Mouse (Mus musculus) MEL (cell line): ENCODE measurements around the gene Mmp28. TPM values are rescaled to one million over a fixed set of nuclear protein-coding genes. Genes with fewer than 3 reads are reported as not detected.

Source experiments
- DNase-seq: peaks from one replicate; pipeline ENCODE4 v3.0.0; 2011; ENCODE audit warnings: low read depth, low spot score
- H3K27ac ChIP-seq: 2 replicates; pipeline ENCODE4 v1.5.1; 2012; ENCODE audit warnings: low read depth, mild to moderate bottlenecking, control low read depth, low read length, moderate library complexity; ENCODE audit not compliant: control insufficient read depth
- H3K27me3 ChIP-seq, 2 experiments: fragments of 150-350 bp in 1 of 2; sonication (generic) in 1 of 2; 2 replicates each; pipeline ENCODE4 v1.6.1; 2012; ENCODE audit warnings: low read length in 2 of 2, mild to moderate bottlenecking in 2 of 2, improper control_type of control experiment in 1 of 2, moderate library complexity in 1 of 2; ENCODE audit not compliant: insufficient read depth in 2 of 2, control insufficient read depth in 1 of 2
- H3K36me3 ChIP-seq, 2 experiments: 2 replicates each; pipeline ENCODE4 v1.6.1; 2012 to 2014; ENCODE audit warnings: low read length in 2 of 2, improper control_type of control experiment in 1 of 2, inconsistent platforms in 1 of 2, mild to moderate bottlenecking in 1 of 2; ENCODE audit not compliant: insufficient read depth in 2 of 2, control insufficient read depth in 1 of 2
- H3K4me1 ChIP-seq, 2 experiments: fragments of 150-350 bp in 1 of 2; sonication (generic) in 1 of 2; 2 replicates each; pipeline ENCODE4 v1.6.1; 2012; ENCODE audit warnings: low read length in 2 of 2, improper control_type of control experiment in 1 of 2, mild to moderate bottlenecking in 1 of 2; ENCODE audit not compliant: insufficient read depth in 2 of 2, control insufficient read depth in 1 of 2
- H3K4me3 ChIP-seq, 2 experiments: fragments of 150-350 bp in 1 of 2; sonication (generic) in 1 of 2; 2 replicates each; pipeline ENCODE4 v1.5.1; 2012; ENCODE audit warnings: low read depth in 2 of 2, low read length in 2 of 2, mild to moderate bottlenecking in 2 of 2, moderate library complexity in 2 of 2, control low read depth in 1 of 2, improper control_type of control experiment in 1 of 2; ENCODE audit not compliant: control insufficient read depth in 1 of 2, insufficient read depth in 1 of 2
- H3K79me2 ChIP-seq: 2 replicates; pipeline ENCODE4 v1.6.1; 2012; ENCODE audit warnings: mild to moderate bottlenecking, low read length, moderate library complexity; ENCODE audit not compliant: control insufficient read depth, poor library complexity, insufficient read depth
- H3K9ac ChIP-seq: 2 replicates; pipeline ENCODE4 v1.6.1; 2012; ENCODE audit warnings: low read depth, mild to moderate bottlenecking, control low read depth, low read length, moderate library complexity; ENCODE audit not compliant: control insufficient read depth, poor library complexity, severe bottlenecking
- H3K9me3 ChIP-seq: fragments of 150-350 bp; sonication (generic); replicated peaks from 2 replicates; pipeline ENCODE4 v1.6.1; 2012; ENCODE audit warnings: mild to moderate bottlenecking, low read length, improper control_type of control experiment, moderate library complexity; ENCODE audit not compliant: insufficient read depth
- CTCF ChIP-seq, 3 experiments: IDR thresholded peaks in 2 of 3; conservative IDR thresholded peaks in 1 of 3; 2 replicates each; pipeline ENCODE4 v1.5.1; 2011 to 2012; ENCODE audit warnings: low read length in 3 of 3, low read depth in 2 of 3, mild to moderate bottlenecking in 2 of 3, improper control_type of control experiment in 1 of 3, inconsistent platforms in 1 of 3, mixed read lengths in 1 of 3, moderate library complexity in 1 of 3; ENCODE audit not compliant: control insufficient read depth in 1 of 3, insufficient read depth in 1 of 3, poor library complexity in 1 of 3, severe bottlenecking in 1 of 3
- E2F4 ChIP-seq: IDR thresholded peaks from 2 replicates; pipeline ENCODE4 v1.6.1; 2011; ENCODE audit warnings: low read depth, low read length, improper control_type of control experiment, borderline replicate concordance
- ETS1 ChIP-seq: IDR thresholded peaks from 2 replicates; pipeline ENCODE4 v1.6.1; 2012; ENCODE audit warnings: low read depth, mild to moderate bottlenecking, inconsistent platforms, low read length, improper control_type of control experiment, moderate library complexity
- GABPA ChIP-seq: IDR thresholded peaks from 2 replicates; pipeline ENCODE4 v1.6.1; 2012; ENCODE audit warnings: low read depth, mild to moderate bottlenecking, inconsistent platforms, low read length, improper control_type of control experiment, moderate library complexity
- HCFC1 ChIP-seq: IDR thresholded peaks from 2 replicates; pipeline ENCODE4 v1.6.1; 2012; ENCODE audit warnings: low read depth, mild to moderate bottlenecking, inconsistent platforms, low read length, improper control_type of control experiment, moderate library complexity
- MEF2A ChIP-seq: IDR thresholded peaks from 2 replicates; pipeline ENCODE4 v1.6.1; 2014; ENCODE audit warnings: low read depth, mild to moderate bottlenecking, inconsistent platforms, low read length, improper control_type of control experiment; ENCODE audit not compliant: poor library complexity, insufficient replicate concordance, severe bottlenecking; ENCODE audit errors: extremely low read depth
- MXI1 ChIP-seq: IDR thresholded peaks from 2 replicates; pipeline ENCODE4 v1.6.1; 2011; ENCODE audit warnings: mild to moderate bottlenecking, low read depth, low read length, improper control_type of control experiment
- MYB ChIP-seq: IDR thresholded peaks from 2 replicates; pipeline ENCODE4 v1.6.1; 2011; ENCODE audit warnings: mild to moderate bottlenecking, low read depth, low read length, improper control_type of control experiment
- MYC ChIP-seq: IDR thresholded peaks from 2 replicates; pipeline ENCODE4 v1.6.1; 2011; ENCODE audit warnings: low read depth, mild to moderate bottlenecking, low read length, improper control_type of control experiment, moderate library complexity
- POLR2AphosphoS2 ChIP-seq: IDR thresholded peaks from 2 replicates; pipeline ENCODE4 v1.6.1; 2011; ENCODE audit warnings: low read length, improper control_type of control experiment
- RAD21 ChIP-seq: IDR thresholded peaks from 2 replicates; pipeline ENCODE4 v1.6.1; 2011; ENCODE audit warnings: mild to moderate bottlenecking, low read depth, low read length, improper control_type of control experiment
- RCOR1 ChIP-seq: IDR thresholded peaks from 2 replicates; pipeline ENCODE4 v1.6.1; 2012; ENCODE audit warnings: low read depth, mild to moderate bottlenecking, inconsistent platforms, low read length, improper control_type of control experiment
- SIN3A ChIP-seq: IDR thresholded peaks from 2 replicates; pipeline ENCODE4 v1.6.1; 2012; ENCODE audit warnings: low read length, improper control_type of control experiment, inconsistent platforms
- TAL1 ChIP-seq: IDR thresholded peaks from 2 replicates; pipeline ENCODE4 v1.6.1; 2012; ENCODE audit warnings: mild to moderate bottlenecking, inconsistent platforms, low read length, moderate library complexity, mixed read lengths
- UBTF ChIP-seq: IDR thresholded peaks from 2 replicates; pipeline ENCODE4 v1.6.1; 2012; ENCODE audit warnings: low read depth, mild to moderate bottlenecking, inconsistent platforms, low read length, improper control_type of control experiment, moderate library complexity, borderline replicate concordance; ENCODE audit not compliant: insufficient read depth
- USF1 ChIP-seq: IDR thresholded peaks from 2 replicates; pipeline ENCODE4 v1.6.1; 2014; ENCODE audit warnings: low read depth, mild to moderate bottlenecking, inconsistent platforms, low read length, improper control_type of control experiment, moderate library complexity
- USF2 ChIP-seq, 2 experiments: IDR thresholded peaks; 2 replicates each; pipeline ENCODE4 v1.6.1; 2011 to 2012; ENCODE audit warnings: improper control_type of control experiment in 2 of 2, low read length in 2 of 2, borderline replicate concordance in 1 of 2, inconsistent platforms in 1 of 2, low read depth in 1 of 2, mild to moderate bottlenecking in 1 of 2; ENCODE audit not compliant: insufficient read depth in 1 of 2
- ZKSCAN1 ChIP-seq: IDR thresholded peaks from 2 replicates; pipeline ENCODE4 v1.6.1; 2012; ENCODE audit warnings: low read depth, mild to moderate bottlenecking, inconsistent platforms, low read length, improper control_type of control experiment, moderate library complexity
- ZMIZ1 ChIP-seq: IDR thresholded peaks from 2 replicates; pipeline ENCODE4 v1.6.1; 2012; ENCODE audit warnings: low read depth, mild to moderate bottlenecking, inconsistent platforms, low read length, improper control_type of control experiment, moderate library complexity
- polyA plus RNA-seq, 2 experiments: library from polyadenylated mRNA; stranded (reverse) in 1 of 2; unstranded in 1 of 2; fragments of >175 nt in 1 of 2; fragments of >200 nt in 1 of 2; gene quantifications; 2 replicates each; pipeline versions ENCODE4 v1.2.1 to v1.2.4; 2012; ENCODE audit warnings: low replicate concordance in 2 of 2, low read depth in 1 of 2; ENCODE audit not compliant: insufficient read length in 2 of 2, insufficient read depth in 1 of 2, missing spikeins in 1 of 2
- total RNA-seq: library from RNA; depleted of rRNA; stranded (reverse); fragments of 300-350 nt; gene quantifications from 2 replicates; pipeline ENCODE4 v1.2.3, GENCODE M21; 2012

Mmp28 gene
- total and polyA plus RNA-seq, 3 experiments: 0.03 TPM; not detected in 2

GRCm38 (mm10) chr11:83472324-83473234, 9.7 kb upstream of the Mmp28 start, which contains the start of gene Taf15 (continued):
- no peak; the same call in none of the 2 replicates for TF ChIP-seq RCOR1
- TF ChIP-seq SIN3A: peak; percentile 98
- no peak for TF ChIP-seq MEF2A
- peak; percentile 86 for TF ChIP-seq HCFC1
- 0 out of 2 replicates have a peak, but pooled peaks have one; percentile 2 for TF ChIP-seq USF1
- no peak; the same call in 1 of the 2 replicates for TF ChIP-seq E2F4
- peak; percentile 57 for TF ChIP-seq ETS1
- TF ChIP-seq TAL1: no peak
- peak; percentile 77 for TF ChIP-seq POLR2AphosphoS2
- peak; percentile 74 for TF ChIP-seq ZMIZ1
- TF ChIP-seq MXI1: peak; percentile 57
- no peak for TF ChIP-seq MYB
- no peak for TF ChIP-seq UBTF
- no peak for TF ChIP-seq GABPA

- H3K4me3 ChIP-seq: peak overlapping the region; percentile 50 to 69
These were observed 8.9 kb upstream of the Mmp28 start for GRCm38 (mm10) chr11:83471766-83472165.

DNA sequence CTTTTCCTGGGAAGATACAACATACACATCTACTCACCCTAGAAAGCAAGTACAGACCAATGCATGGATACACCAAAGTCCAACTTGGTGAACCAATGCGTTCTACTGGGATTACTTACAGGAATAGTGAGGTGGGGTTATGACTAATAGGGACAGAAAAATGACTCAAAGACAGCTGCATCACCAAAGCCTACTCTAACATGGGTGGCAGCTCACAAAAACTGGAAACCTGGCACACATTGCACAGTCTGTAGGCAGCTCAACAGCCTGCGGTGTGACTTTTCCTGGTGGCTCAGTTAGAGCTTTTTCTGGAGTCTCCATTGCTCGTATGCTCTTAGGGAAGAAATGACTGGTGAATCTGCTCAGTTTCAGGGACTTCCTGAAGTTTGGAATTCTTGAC, 5.9 kb upstream of the Mmp28 start:
- TF ChIP-seq USF2 (IDR thresholded peaks at IDR 0.05; ENCODE audit: borderline replicate concordance in 1 of 2, insufficient read depth in 1 of 2, low read depth in 1 of 2, low read length in 2 of 2) (no peak), ZKSCAN1 (no peak), RAD21 (no peak), USF1 (no peak)
- no peak overlapping the region for H3K27ac ChIP-seq
- DNase-seq: no peak
- H3K9ac ChIP-seq: no peak overlapping the region
- peaks cover 15% of the 10 kb centered on the region for H3K79me2 ChIP-seq
- no peaks in the 10 kb centered on the region for H3K9me3 ChIP-seq
- peaks cover 0 to 11% of the 10 kb centered on the region in 2 experiments; a peak in 2 of 4 replicates for H3K36me3 ChIP-seq
- no peak overlapping the region for H3K4me3 ChIP-seq
- peaks cover 3 to 4% of the 10 kb centered on the region in 2 experiments for H3K27me3 ChIP-seq
- peaks cover 9 to 10% of the 10 kb centered on the region in 2 experiments for H3K4me1 ChIP-seq

More at GRCm38 (mm10) chr11:83471766-83472165, 8.9 kb upstream of the Mmp28 start:
- no peaks in the 10 kb centered on the region for H3K9me3 ChIP-seq
- peak overlapping the region; percentile 96 for H3K9ac ChIP-seq
- H3K4me1 ChIP-seq: peaks cover 18 to 20% of the 10 kb centered on the region in 2 experiments
- peak overlapping the region; percentile 98 for H3K27ac ChIP-seq
- 0 out of 2 replicates have a peak, but pooled peaks have one; percentile 26 for TF ChIP-seq MYC
- TF ChIP-seq CTCF (IDR thresholded peaks at IDR 0.05 in 2 of 3, conservative IDR thresholded peaks at IDR 0.05 in 1 of 3; ENCODE audit: control insufficient read depth in 1 of 3, insufficient read depth in 1 of 3, low read depth in 2 of 3, low read length in 3 of 3, poor library complexity in 1 of 3, severe bottlenecking in 1 of 3): no peak
- H3K27me3 ChIP-seq: no peaks in the 10 kb centered on the region
- peaks cover 20 to 36% of the 10 kb centered on the region in 2 experiments for H3K36me3 ChIP-seq
- H3K79me2 ChIP-seq: peaks cover 40% of the 10 kb centered on the region
- DNase-seq: peak; percentile 72
